Mouse (Mus musculus) embryo, embryonic 10 days (tissue): Measurements from ENCODE around the gene Lysmd4.

ENCODE experiments used
- DNase-seq: peaks from one replicate; pipeline ENCODE4 v3.0.0-alpha.2; 2015; ENCODE audit warnings: low spot score

Lysmd4 gene

GRCm38 (mm10) chr7:67342067-67342625 lies 119.8 kb downstream of the Lysmd4 start:
- DNase-seq: no peak

- no peak for DNase-seq
Measured at GRCm38 (mm10) chr7:67344443-67344842, 122.1 kb downstream of the Lysmd4 start.

GRCm38 (mm10) chr7:67352989-67353388 lies 130.6 kb downstream of the Lysmd4 start:
- DNase-seq: no peak

- no peak for DNase-seq
Measured at GRCm38 (mm10) chr7:67353667-67354066, 131.3 kb downstream of the Lysmd4 start.

- no peak for DNase-seq
Measured at GRCm38 (mm10) chr7:67355870-67356269, 133.5 kb downstream of the Lysmd4 start.
